ENCODE assay signal across 1 mouse cellular context in the genomic region with DNA sequence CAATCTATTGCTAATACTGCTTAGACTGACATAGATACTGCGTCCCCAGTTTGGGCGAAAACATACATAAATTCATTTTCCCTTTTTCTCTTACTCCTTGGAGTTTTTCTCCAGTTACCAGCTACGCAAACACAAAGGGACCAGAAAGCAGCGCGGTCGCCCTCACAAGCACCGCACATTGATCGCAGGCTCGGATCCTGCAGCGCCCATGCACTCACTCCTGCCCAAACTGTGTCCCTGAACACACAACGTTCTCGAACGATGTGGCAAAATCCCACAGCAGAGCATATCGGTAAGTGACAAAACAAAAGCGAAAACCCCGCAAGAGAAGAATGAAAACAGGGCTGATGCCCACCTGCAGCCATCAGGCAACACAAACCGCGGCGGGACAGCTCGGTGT.
TF ChIP-seq lines count a peak whose summit lies in the region.

No protein-coding gene starts in this region.

TF ChIP-seq in MEL, 35 proteins besides CTCF, POLR2A, EP300 and RAD21 (continued from another document):
- TF ChIP-seq POLR2AphosphoS2 (IDR thresholded peaks at IDR 0.05; ENCODE audit: low read length): no peak
- no peak for TF ChIP-seq ZMIZ1 (IDR thresholded peaks at IDR 0.05; ENCODE audit: low read depth, low read length)
- TF ChIP-seq MAFK (IDR thresholded peaks at IDR 0.05; ENCODE audit: borderline replicate concordance, low read depth, low read length): no peak
- no peak for TF ChIP-seq GABPA (IDR thresholded peaks at IDR 0.05; ENCODE audit: low read depth, low read length)
- no peak for TF ChIP-seq MEF2A (IDR thresholded peaks at IDR 0.05; ENCODE audit: extremely low read depth, insufficient replicate concordance, low read depth, low read length, poor library complexity, severe bottlenecking)
- no peak for TF ChIP-seq ZKSCAN1 (IDR thresholded peaks at IDR 0.05; ENCODE audit: low read depth, low read length)
